11 mouse cellular contexts compared by ENCODE assay signal in genomic region chrX:140406501-140406900, GRCm38 (mm10). TPM values are rescaled to one million over a fixed set of nuclear protein-coding genes. Genes with fewer than 3 reads are reported as not detected.
DNase-seq lines count a peak whose midpoint lies in the region; ATAC-seq and TF ChIP-seq lines count a peak whose summit lies in the region.
"Had no signal": no experiment of that assay in that cellular context is flagged by ENCODE, and none has a peak within 500 bp of the region (broad histone marks: within the 10 kb centered on the region; RNA-seq: fewer than 3 reads in every experiment).

No protein-coding gene starts in this region.

- peak; percentile 88 for ATAC-seq in liver, embryonic 13.5 days (ENCODE audit: low read depth)
- ATAC-seq: Patski had no signal

- no peaks in the 10 kb centered on the region for H3K9me3 ChIP-seq in liver, embryonic 13.5 days (replicated peaks)

- H3K4me2 ChIP-seq in liver, embryonic 13.5 days, result no peak overlapping the region

- no peak for TF ChIP-seq CTCF in kidney, adult 2 months (conservative IDR thresholded peaks at IDR 0.05; ENCODE audit: insufficient read depth, insufficient read length, low read depth, low read length)

- TF ChIP-seq POLR2A in kidney, adult 2 months (IDR thresholded peaks at IDR 0.05; ENCODE audit: low read depth, low read length), result no peak

- no peaks in the 10 kb centered on the region for H3K27me3 ChIP-seq in kidney, adult 2 months (replicated peaks; ENCODE audit: control insufficient read depth, insufficient read depth, low read length)
- H3K27me3 ChIP-seq in liver, embryonic 13.5 days, result no peaks in the 10 kb centered on the region

- H3K36me3 ChIP-seq in kidney, adult 2 months (ENCODE audit: control insufficient read depth, insufficient read depth, low read length), result no peaks in the 10 kb centered on the region
- no peaks in the 10 kb centered on the region for H3K36me3 ChIP-seq in liver, embryonic 13.5 days

- no peak overlapping the region for H3K4me3 ChIP-seq in kidney, adult 2 months (ENCODE audit: insufficient read depth, low read depth, low read length)
- no peak overlapping the region for H3K4me3 ChIP-seq in liver, embryonic 13.5 days (replicated peaks)

- H3K4me1 ChIP-seq in kidney, adult 2 months (ENCODE audit: control insufficient read depth, insufficient read depth, low read length), result no peaks in the 10 kb centered on the region
- H3K4me1 ChIP-seq in liver, embryonic 13.5 days (replicated peaks), result peaks cover 10% of the 10 kb centered on the region

- H3K27ac ChIP-seq in kidney, adult 2 months (ENCODE audit: insufficient read depth, low read depth, low read length), result no peak overlapping the region
- no peak overlapping the region for H3K27ac ChIP-seq in liver, embryonic 13.5 days
- H3K27ac ChIP-seq: macrophage had no signal

- peak; percentile 1 for DNase-seq in thymus, postnatal 25 days
- DNase-seq in thymus, postnatal 4 days, result no peak
- peak; percentile 63 for DNase-seq in kidney, adult 2 months
- DNase-seq in liver, embryonic 13.5 days, result peak; percentile 15
- no peak for DNase-seq in heart, adult 11 months
- DNase-seq in urinary bladder, postnatal 25 days (ENCODE audit: low spot score), result no peak
- no peak for DNase-seq in retina, postnatal 1 day
- DNase-seq in thymus, postnatal 10 days (ENCODE audit: low spot score in 2 of 2), result no peak
- DNase-seq: layer of hippocampus, adult 9-11 months had no signal

- H3K9ac ChIP-seq in liver, embryonic 13.5 days, result no peak overlapping the region

RNA-seq across cellular contexts. Expression of gene Prps1, which starts 49.9 kb away (rescaled TPM):
- 12.1 and 16.5 TPM in 2 replicates for polyA plus RNA-seq in kidney, adult 2 months (2012; rRNA removed)
- 50.9 and 58.8 TPM in 2 replicates for polyA plus RNA-seq in liver, embryonic 13.5 days (2015; fragmentation: Nextera tagmentation; extraction: Ambion mirVana)

Comparison
In these comparisons a context has a peak if more than half of its experiments do, and no peak if none do; other contexts are left out.
1. DNase-seq: peak in thymus, postnatal 25 days (single experiment), kidney, adult 2 months (single experiment) and liver, embryonic 13.5 days (single experiment); none in thymus, postnatal 4 days (single experiment), heart, adult 11 months (single experiment), urinary bladder, postnatal 25 days (single experiment), retina, postnatal 1 day (single experiment) and thymus, postnatal 10 days (0 of 2).